Mouse (Mus musculus): Measurements from ENCODE around the gene Tstd2.

Tstd2 gene

DNA sequence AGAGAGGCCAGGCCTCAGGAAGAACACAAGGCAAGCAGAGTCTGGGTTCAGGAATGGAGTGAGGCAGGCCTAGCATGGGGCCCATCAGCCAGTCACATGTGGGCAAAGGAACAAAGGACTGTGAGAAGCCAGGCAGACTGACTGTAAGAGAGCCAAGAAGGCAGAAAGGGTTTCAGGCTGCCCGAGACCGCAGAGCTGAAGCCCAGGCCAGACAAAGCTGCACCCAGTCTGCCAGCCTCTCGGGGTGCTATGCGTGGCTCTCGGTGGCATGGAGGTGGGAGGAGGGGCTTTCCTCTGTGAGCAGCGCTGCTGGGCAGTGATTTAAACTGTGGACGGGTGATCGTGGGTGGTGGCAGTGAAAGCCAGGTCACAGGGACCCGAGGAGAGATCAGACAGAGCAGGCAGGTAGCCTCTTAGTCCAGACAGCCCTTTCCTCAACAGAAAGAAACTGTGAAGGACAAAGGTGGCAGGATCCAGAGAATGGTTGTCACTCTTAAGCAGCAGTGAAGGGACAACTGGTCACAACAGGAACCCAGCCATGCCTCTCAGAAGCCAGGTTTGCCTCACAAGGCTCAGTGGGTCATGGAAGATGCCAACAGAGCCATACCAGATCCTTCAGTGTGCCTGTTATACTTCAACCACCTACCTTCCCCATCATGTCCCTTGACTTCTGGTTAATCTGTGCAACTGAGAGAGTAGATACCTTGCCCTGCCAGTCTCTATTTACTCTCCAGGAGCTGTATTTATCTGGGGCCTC is 53.9 kb downstream of the Tstd2 start:
- no peak for DNase-seq (ENCODE audit: low read depth, low spot score)

- DNase-seq (ENCODE audit: low read depth, low spot score), result no peak
Measured at GRCm38 (mm10) chr4:46082555-46082954, 55.9 kb downstream of the Tstd2 start.

- no peak for DNase-seq (ENCODE audit: low read depth, low spot score)
Measured at GRCm38 (mm10) chr4:46080261-46080660, 58.2 kb downstream of the Tstd2 start.

DNA sequence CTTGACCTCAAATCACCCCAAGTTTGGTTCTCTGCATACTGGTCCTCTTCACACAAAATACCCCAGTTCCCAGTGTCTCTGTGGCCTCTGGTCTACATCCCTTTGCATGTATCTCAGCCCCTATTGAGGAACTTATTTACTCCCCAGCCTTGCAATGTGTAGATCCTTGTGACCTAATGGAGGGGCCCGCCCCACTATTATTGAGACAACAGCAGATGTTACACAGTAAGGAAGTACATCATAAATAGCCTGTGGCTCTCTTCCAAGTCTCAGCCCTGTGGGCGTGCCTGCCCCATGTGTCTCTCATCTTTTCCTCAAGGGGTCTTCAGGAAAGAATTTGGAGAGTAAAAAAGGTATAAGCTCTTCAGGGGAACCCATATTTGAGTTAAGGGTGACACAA is 61.6 kb downstream of the Tstd2 start:
- no peak for DNase-seq (ENCODE audit: low read depth, low spot score)

GRCm38 (mm10) chr4:46075664-46076063 is 62.8 kb downstream of the Tstd2 start:
- no peak for DNase-seq (ENCODE audit: low read depth, low spot score)

- DNase-seq (ENCODE audit: low read depth, low spot score), result no peak
Measured at GRCm38 (mm10) chr4:46073736-46074135, 64.8 kb downstream of the Tstd2 start.

DNA sequence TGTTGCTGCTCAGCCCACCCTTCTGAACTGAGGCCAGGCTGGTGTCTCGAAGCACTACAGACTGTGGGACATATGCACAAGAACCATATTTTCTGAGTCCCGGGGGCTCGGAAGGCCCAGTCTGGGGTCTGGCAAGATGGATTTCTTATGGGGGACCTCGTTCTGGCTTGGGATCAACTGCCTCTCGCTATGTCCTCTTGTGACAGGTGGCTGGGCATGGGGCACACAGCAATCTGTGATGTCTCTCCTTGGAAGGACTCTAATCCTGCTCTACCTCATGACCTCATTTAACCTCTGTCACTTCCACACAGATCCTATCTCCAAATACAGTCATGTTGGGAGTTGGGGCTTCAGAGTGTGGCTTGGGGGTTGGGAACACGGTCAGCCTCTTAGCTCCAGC is 65.9 kb downstream of the Tstd2 start:
- DNase-seq (ENCODE audit: low read depth, low spot score), result no peak

GRCm38 (mm10) chr4:46069851-46070482 is 68.5 kb downstream of the Tstd2 start:
- no peak for DNase-seq (ENCODE audit: low read depth, low spot score)

DNA sequence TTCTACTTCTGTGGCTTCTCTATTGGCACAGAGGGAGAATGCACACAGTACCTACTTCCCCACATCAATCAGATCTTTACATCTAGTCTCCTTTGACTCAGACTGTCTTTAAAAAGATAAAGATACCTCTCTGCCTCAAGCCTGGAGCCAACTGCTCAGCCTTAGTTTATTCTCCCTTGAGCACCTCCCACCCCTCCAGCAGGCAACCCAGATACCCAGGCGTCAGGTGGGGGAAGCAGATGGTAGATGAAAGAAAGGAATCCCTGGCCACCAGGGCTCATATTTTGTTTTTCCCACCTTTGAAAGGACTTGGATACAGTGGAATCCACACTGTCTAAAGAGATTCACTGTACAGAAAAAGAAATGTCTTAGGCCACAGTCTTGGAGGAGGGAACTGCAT is 69.9 kb downstream of the Tstd2 start:
- DNase-seq (ENCODE audit: low read depth, low spot score), result no peak

DNA sequence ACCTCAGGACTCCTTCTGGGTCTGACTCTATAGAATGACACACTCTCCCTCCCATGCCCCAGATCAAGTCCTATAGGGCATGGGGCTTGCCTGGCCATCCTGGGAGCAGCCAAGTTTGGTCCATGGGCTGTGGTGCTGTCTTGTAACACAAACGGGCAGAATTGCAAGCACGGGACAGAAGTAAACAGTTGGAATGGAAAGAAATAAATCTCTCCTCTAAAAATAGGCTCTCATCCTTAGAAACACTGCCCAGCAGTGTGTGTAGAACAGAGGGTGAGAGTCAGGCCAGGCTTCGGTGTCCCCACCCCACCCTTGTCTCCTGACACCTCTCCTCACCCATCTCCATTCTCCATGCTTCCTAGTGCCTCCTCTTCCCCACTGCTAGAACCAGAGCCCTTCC is 70.4 kb downstream of the Tstd2 start:
- DNase-seq (ENCODE audit: low read depth, low spot score), result no peak

DNA sequence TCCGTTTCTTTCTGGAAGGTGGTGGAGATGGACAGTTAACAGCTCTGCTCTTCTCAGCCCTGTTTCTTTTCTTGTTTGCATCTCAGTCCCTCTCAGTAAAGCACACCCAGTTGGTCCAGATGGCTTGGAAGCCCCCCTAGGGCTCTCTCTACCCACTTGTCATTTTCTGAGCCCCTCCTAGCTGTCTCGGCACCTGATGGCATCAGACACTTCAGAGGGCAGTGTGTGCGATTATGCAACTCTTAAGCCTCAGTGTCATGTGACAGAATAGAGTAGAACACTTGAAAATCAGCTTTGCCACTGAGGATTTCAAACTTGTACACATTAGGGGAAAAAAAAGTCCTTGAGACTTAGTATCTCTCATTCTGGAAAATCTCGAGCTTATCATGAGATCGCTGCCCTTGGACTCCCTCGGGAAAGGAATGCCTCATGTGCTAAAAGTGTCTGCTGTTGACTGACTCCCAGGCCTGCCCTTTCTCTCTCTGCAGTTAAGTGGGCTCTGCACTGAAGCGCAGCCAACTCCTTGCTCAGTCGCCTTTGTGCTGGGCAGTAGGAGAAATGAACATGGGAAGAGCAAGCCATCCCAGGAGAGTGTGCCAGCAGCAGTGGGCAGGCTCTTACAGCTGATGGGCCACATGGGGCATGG is 72.7 kb downstream of the Tstd2 start:
- DNase-seq (ENCODE audit: low read depth, low spot score), result no peak

- DNase-seq (ENCODE audit: low read depth, low spot score), result no peak
Measured at GRCm38 (mm10) chr4:46064961-46065360, 73.5 kb downstream of the Tstd2 start.
